Mouse (Mus musculus): Measurements from ENCODE around the gene Col27a1.

DNA sequence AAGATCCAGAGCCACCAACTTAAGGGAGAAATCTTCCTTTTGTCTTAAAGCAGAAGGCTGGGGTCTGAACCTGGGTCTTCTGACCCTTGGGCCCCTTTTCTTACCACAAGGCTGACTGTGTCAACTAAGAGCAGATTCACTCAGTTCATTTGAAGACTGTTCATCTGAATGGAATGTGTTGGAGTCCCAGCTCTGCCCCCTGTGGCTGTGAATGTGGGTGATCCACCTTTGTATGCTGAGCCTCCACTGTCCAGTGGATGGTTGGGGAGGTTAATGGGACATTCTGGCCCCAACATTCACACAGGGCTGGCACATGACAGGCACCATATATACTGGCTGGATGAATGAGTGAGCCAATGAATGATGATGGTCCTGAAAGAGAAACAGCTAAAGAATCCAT lies 34.2 kb downstream of the Col27a1 start:
- TF ChIP-seq POLR2A (IDR thresholded peaks at IDR 0.05; ENCODE audit: borderline replicate concordance, extremely low read depth, low read depth, low read length) (no peak), CTCF (IDR thresholded peaks at IDR 0.05; ENCODE audit: insufficient read depth, low read length) (no peak)
